Mouse (Mus musculus): Measurements from ENCODE around the gene Serpina1e. TPM values are rescaled to one million over a fixed set of nuclear protein-coding genes. Genes with fewer than 3 reads are reported as not detected.

Gene Serpina1e
- polyA plus RNA-seq, 1 experiment from 2014 or later, result not detected

GRCm38 (mm10) chr12:103989857-103990256 is 31.1 kb upstream of the Serpina1e start, which contains the start of gene Serpina11:
TSS of gene Serpina11 (minus strand) at chr12:103989957.
- ATAC-seq (replicated peaks; ENCODE audit: low FRiP score), result no peak
- no peak for DNase-seq (ENCODE audit: low spot score)
- no peak within 1 kb of the TSS for H3K27ac ChIP-seq (ENCODE audit: low read depth, low read length)
- no peaks in the 10 kb centered on the region for H3K9me3 ChIP-seq (ENCODE audit: control insufficient read depth, low read length)
- no peaks in the 10 kb centered on the region for H3K4me1 ChIP-seq (replicated peaks; ENCODE audit: control insufficient read depth, insufficient read depth, low read length)
- H3K4me3 ChIP-seq (ENCODE audit: low read depth, low read length), result no peak within 1 kb of the TSS
- no peaks in the 10 kb centered on the region for H3K27me3 ChIP-seq (ENCODE audit: control insufficient read depth, insufficient read depth, low read length)
- H3K4me2 ChIP-seq (ENCODE audit: low read depth, low read length, severe bottlenecking), result no peak within 1 kb of the TSS
- no peak within 1 kb of the TSS for H3K9ac ChIP-seq (ENCODE audit: low read length)
- no peaks in the 10 kb centered on the region for H3K36me3 ChIP-seq (ENCODE audit: control insufficient read depth, insufficient read depth, low read length)
- 86% methylated on average over 6 of the region's 6 CpGs for WGBS

DNA sequence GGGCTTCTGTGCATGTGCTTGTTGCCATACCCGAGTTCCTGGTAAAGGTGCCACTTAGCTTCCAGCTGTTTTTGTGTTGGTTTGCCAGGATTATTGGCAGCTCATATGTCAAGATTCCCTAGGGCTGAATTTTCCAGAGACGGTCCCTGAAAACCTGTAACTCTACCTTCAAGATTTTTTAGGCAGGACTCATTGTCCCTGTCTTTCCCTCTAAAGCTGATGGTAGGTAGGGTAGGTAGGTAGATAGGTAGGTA is 30.7 kb upstream of the Serpina1e start:
- Histone ChIP-seq H3K9ac (ENCODE audit: low read length) (no peak overlapping the region), H3K36me3 (ENCODE audit: control insufficient read depth, insufficient read depth, low read length) (no peaks in the 10 kb centered on the region), H3K4me1 (replicated peaks; ENCODE audit: control insufficient read depth, insufficient read depth, low read length) (no peaks in the 10 kb centered on the region), H3K27ac (ENCODE audit: low read depth, low read length) (no peak overlapping the region), H3K4me3 (ENCODE audit: low read depth, low read length) (no peak overlapping the region), H3K27me3 (ENCODE audit: control insufficient read depth, insufficient read depth, low read length) (no peaks in the 10 kb centered on the region), H3K4me2 (ENCODE audit: low read depth, low read length, severe bottlenecking) (no peak overlapping the region), H3K9me3 (ENCODE audit: control insufficient read depth, low read length) (no peaks in the 10 kb centered on the region)
- no peak for ATAC-seq (replicated peaks; ENCODE audit: low FRiP score)
- 70% methylated on average over 2 of the region's 2 CpGs for WGBS
- no peak for DNase-seq (ENCODE audit: low spot score)

GRCm38 (mm10) chr12:103988754-103989513 is 30.2 kb upstream of the Serpina1e start:
- H3K27me3 ChIP-seq (ENCODE audit: control insufficient read depth, insufficient read depth, low read length), result no peaks in the 10 kb centered on the region
- no peak overlapping the region for H3K4me3 ChIP-seq (ENCODE audit: low read depth, low read length)
- no peaks in the 10 kb centered on the region for H3K9me3 ChIP-seq (ENCODE audit: control insufficient read depth, low read length)
- no peak overlapping the region for H3K9ac ChIP-seq (ENCODE audit: low read length)
- no peak overlapping the region for H3K4me2 ChIP-seq (ENCODE audit: low read depth, low read length, severe bottlenecking)
- DNase-seq (ENCODE audit: low spot score) (no peak), ATAC-seq (replicated peaks; ENCODE audit: low FRiP score) (no peak)
- H3K4me1 ChIP-seq (replicated peaks; ENCODE audit: control insufficient read depth, insufficient read depth, low read length), result no peaks in the 10 kb centered on the region
- 76% methylated on average over 14 of the region's 14 CpGs for WGBS
- no peak overlapping the region for H3K27ac ChIP-seq (ENCODE audit: low read depth, low read length)
- H3K36me3 ChIP-seq (ENCODE audit: control insufficient read depth, insufficient read depth, low read length), result no peaks in the 10 kb centered on the region

DNA sequence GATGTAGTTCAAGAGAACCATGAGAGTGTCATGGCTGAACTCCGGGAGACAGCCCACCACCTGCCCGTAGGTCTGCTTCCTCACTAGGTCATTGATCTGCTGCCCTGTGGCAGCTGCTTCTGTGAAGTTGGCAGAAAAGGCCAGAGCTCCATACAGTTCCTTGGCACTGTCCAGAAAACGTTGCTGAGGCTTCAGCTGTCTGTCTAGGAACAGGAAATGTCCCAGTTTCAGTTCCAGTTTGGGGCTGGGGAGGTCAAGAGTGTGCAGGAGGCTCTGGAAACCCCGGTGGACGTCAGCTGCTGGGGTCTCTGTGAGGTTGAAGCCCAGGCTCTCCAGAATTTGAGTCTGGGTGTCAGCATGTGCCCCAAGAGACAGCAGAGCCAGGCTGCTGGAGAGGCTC is 27.1 kb upstream of the Serpina1e start:
- Histone ChIP-seq H3K4me2 (ENCODE audit: low read depth, low read length, severe bottlenecking) (no peak overlapping the region), H3K4me1 (replicated peaks; ENCODE audit: control insufficient read depth, insufficient read depth, low read length) (no peaks in the 10 kb centered on the region), H3K4me3 (ENCODE audit: low read depth, low read length) (no peak overlapping the region), H3K27me3 (ENCODE audit: control insufficient read depth, insufficient read depth, low read length) (no peaks in the 10 kb centered on the region), H3K9ac (ENCODE audit: low read length) (no peak overlapping the region), H3K9me3 (ENCODE audit: control insufficient read depth, low read length) (no peaks in the 10 kb centered on the region), H3K27ac (ENCODE audit: low read depth, low read length) (no peak overlapping the region), H3K36me3 (ENCODE audit: control insufficient read depth, insufficient read depth, low read length) (no peaks in the 10 kb centered on the region)
- DNase-seq (ENCODE audit: low spot score) (no peak), ATAC-seq (replicated peaks; ENCODE audit: low FRiP score) (no peak)
- WGBS, result 75% methylated on average over 5 of the region's 5 CpGs

DNA sequence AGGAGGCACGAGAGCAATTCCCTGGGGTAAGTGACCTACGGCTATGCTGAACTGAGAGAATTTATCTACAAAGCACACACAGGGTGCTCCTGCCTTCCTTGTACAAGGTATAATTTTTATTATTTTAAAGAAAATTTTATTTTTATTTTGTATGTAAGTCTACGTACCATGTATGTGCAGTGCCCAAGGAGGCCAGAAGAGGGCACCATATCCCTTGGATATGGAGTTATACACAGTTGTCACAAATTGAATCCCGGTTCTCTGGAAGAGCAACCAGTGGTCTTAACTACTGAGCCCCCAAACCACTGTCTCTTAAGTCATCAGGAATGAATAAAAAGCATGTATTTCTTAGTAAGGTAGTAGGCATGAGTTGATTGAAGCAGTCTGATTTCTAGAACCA is 26.2 kb upstream of the Serpina1e start:
- Histone ChIP-seq H3K27me3 (ENCODE audit: control insufficient read depth, insufficient read depth, low read length) (no peaks in the 10 kb centered on the region), H3K4me1 (replicated peaks; ENCODE audit: control insufficient read depth, insufficient read depth, low read length) (no peaks in the 10 kb centered on the region), H3K27ac (ENCODE audit: low read depth, low read length) (no peak overlapping the region), H3K36me3 (ENCODE audit: control insufficient read depth, insufficient read depth, low read length) (no peaks in the 10 kb centered on the region), H3K9me3 (ENCODE audit: control insufficient read depth, low read length) (no peaks in the 10 kb centered on the region), H3K4me2 (ENCODE audit: low read depth, low read length, severe bottlenecking) (no peak overlapping the region), H3K9ac (ENCODE audit: low read length) (no peak overlapping the region), H3K4me3 (ENCODE audit: low read depth, low read length) (no peak overlapping the region)
- no peak for DNase-seq (ENCODE audit: low spot score)
- 70% methylated on average over 4 of the region's 4 CpGs for WGBS
- no peak for ATAC-seq (replicated peaks; ENCODE audit: low FRiP score)

DNA sequence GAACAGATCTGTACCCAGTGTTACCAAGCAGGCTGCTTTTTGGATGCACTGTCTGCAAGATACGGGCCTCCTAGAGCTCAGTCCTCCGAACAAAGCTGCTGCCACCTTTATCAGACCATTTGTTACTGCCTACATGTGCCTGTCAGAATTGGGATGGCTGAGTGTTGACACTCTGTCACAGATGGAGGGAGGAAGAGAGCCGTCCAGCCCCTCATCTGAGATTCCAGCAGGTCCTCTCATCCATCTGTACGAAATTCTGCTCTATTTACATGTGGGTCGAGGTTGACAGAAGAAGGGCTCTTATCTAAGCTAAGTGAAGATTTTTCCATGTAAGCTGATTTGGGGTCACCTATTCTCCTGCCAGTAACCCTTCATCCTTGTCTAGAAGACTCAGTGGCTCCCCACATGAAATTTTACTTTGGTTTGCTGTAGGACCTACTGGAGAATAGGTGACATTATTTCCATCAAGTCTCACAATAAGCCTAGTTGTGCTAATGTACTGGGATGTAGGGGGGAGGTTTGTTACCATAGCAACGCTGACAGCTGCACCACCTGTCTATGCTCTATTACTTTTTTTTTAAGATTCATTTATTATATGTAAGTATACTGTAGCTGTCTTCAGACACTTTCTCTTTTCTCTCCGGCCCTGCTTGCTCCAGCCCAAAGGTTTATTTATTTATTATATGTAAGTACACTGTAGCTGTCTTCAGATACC is 23.0 kb upstream of the Serpina1e start:
- DNase-seq (ENCODE audit: low spot score), result no peak

GRCm38 (mm10) chr12:103978294-103978693 is 19.5 kb upstream of the Serpina1e start:
- DNase-seq (ENCODE audit: low spot score) (no peak), ATAC-seq (replicated peaks; ENCODE audit: low FRiP score) (no peak)
- Histone ChIP-seq H3K9ac (ENCODE audit: low read length) (no peak overlapping the region), H3K4me1 (replicated peaks; ENCODE audit: control insufficient read depth, insufficient read depth, low read length) (no peaks in the 10 kb centered on the region), H3K9me3 (ENCODE audit: control insufficient read depth, low read length) (no peaks in the 10 kb centered on the region), H3K27ac (ENCODE audit: low read depth, low read length) (no peak overlapping the region), H3K4me3 (ENCODE audit: low read depth, low read length) (no peak overlapping the region), H3K27me3 (ENCODE audit: control insufficient read depth, insufficient read depth, low read length) (no peaks in the 10 kb centered on the region), H3K36me3 (ENCODE audit: control insufficient read depth, insufficient read depth, low read length) (no peaks in the 10 kb centered on the region), H3K4me2 (ENCODE audit: low read depth, low read length, severe bottlenecking) (no peak overlapping the region)
- 86% methylated on average over 10 of the region's 10 CpGs for WGBS

More for the DNA sequence above, 23.0 kb upstream of the Serpina1e start:
- Histone ChIP-seq H3K9ac (ENCODE audit: low read length) (no peak overlapping the region), H3K36me3 (ENCODE audit: control insufficient read depth, insufficient read depth, low read length) (no peaks in the 10 kb centered on the region), H3K4me3 (ENCODE audit: low read depth, low read length) (no peak overlapping the region), H3K27ac (ENCODE audit: low read depth, low read length) (no peak overlapping the region), H3K4me1 (replicated peaks; ENCODE audit: control insufficient read depth, insufficient read depth, low read length) (no peaks in the 10 kb centered on the region), H3K4me2 (ENCODE audit: low read depth, low read length, severe bottlenecking) (no peak overlapping the region), H3K27me3 (ENCODE audit: control insufficient read depth, insufficient read depth, low read length) (no peaks in the 10 kb centered on the region), H3K9me3 (ENCODE audit: control insufficient read depth, low read length) (no peaks in the 10 kb centered on the region)
- no peak for ATAC-seq (replicated peaks; ENCODE audit: low FRiP score)
- WGBS, result 80% methylated on average over 7 of the region's 7 CpGs

GRCm38 (mm10) chr12:103977846-103978245 is 19.1 kb upstream of the Serpina1e start:
- Histone ChIP-seq H3K4me3 (ENCODE audit: low read depth, low read length) (no peak overlapping the region), H3K9ac (ENCODE audit: low read length) (no peak overlapping the region), H3K4me1 (replicated peaks; ENCODE audit: control insufficient read depth, insufficient read depth, low read length) (no peaks in the 10 kb centered on the region), H3K9me3 (ENCODE audit: control insufficient read depth, low read length) (no peaks in the 10 kb centered on the region), H3K27ac (ENCODE audit: low read depth, low read length) (no peak overlapping the region), H3K4me2 (ENCODE audit: low read depth, low read length, severe bottlenecking) (no peak overlapping the region), H3K36me3 (ENCODE audit: control insufficient read depth, insufficient read depth, low read length) (no peaks in the 10 kb centered on the region), H3K27me3 (ENCODE audit: control insufficient read depth, insufficient read depth, low read length) (no peaks in the 10 kb centered on the region)
- ATAC-seq (replicated peaks; ENCODE audit: low FRiP score), result no peak
- 37% methylated on average over 5 of the region's 5 CpGs for WGBS
- DNase-seq (ENCODE audit: low spot score), result no peak

- H3K27me3 ChIP-seq (ENCODE audit: control insufficient read depth, insufficient read depth, low read length), result no peaks in the 10 kb centered on the region
- DNase-seq (ENCODE audit: low spot score) (no peak), ATAC-seq (replicated peaks; ENCODE audit: low FRiP score) (no peak)
- H3K4me2 ChIP-seq (ENCODE audit: low read depth, low read length, severe bottlenecking), result no peak overlapping the region
- no peak overlapping the region for H3K9ac ChIP-seq (ENCODE audit: low read length)
- no peak overlapping the region for H3K27ac ChIP-seq (ENCODE audit: low read depth, low read length)
- H3K36me3 ChIP-seq (ENCODE audit: control insufficient read depth, insufficient read depth, low read length), result no peaks in the 10 kb centered on the region
- no peaks in the 10 kb centered on the region for H3K4me1 ChIP-seq (replicated peaks; ENCODE audit: control insufficient read depth, insufficient read depth, low read length)
- no peaks in the 10 kb centered on the region; the same call in 1 of the 2 replicates for H3K9me3 ChIP-seq (ENCODE audit: control insufficient read depth, low read length)
- H3K4me3 ChIP-seq (ENCODE audit: low read depth, low read length), result no peak overlapping the region
- WGBS, result 48% methylated on average over 3 of the region's 3 CpGs
These were observed 18.3 kb upstream of the Serpina1e start for GRCm38 (mm10) chr12:103977060-103977459.
